Mouse (Mus musculus): ENCODE measurements around the gene Myoz1. TPM values are rescaled to one million over a fixed set of nuclear protein-coding genes. Genes with fewer than 3 reads are reported as not detected.
A peak's percentile ranks its signal among the peaks of the same experiment; 100 is the strongest.

The Myoz1 gene
- total and polyA plus RNA-seq, 2 experiments from 2014 or later: 0.30 to 0.57 TPM

- no peak overlapping the region for H3K4me2 ChIP-seq (ENCODE audit: low read depth)
- 65% methylated on average over 4 of the region's 4 CpGs for WGBS
- H3K9me3 ChIP-seq (ENCODE audit: low read length): no peaks in the 10 kb centered on the region
- no peak overlapping the region for H3K27ac ChIP-seq (ENCODE audit: low read depth, low read length)
- ATAC-seq: no peak
- no peaks in the 10 kb centered on the region for H3K36me3 ChIP-seq (ENCODE audit: insufficient read depth)
- no peaks in the 10 kb centered on the region for H3K27me3 ChIP-seq (ENCODE audit: insufficient read depth, low read length)
- no peak for TF ChIP-seq CTCF (IDR thresholded peaks at IDR 0.05; ENCODE audit: low read depth)
- no peak overlapping the region for H3K4me3 ChIP-seq (ENCODE audit: low read depth, low read length)
- H3K9ac ChIP-seq: no peak overlapping the region
- DNase-seq: no peak
- no peaks in the 10 kb centered on the region for H3K4me1 ChIP-seq (ENCODE audit: insufficient read depth)
Observed at GRCm38 (mm10) chr14:20651722-20652256, 4.6 kb downstream of the Myoz1 start.

GRCm38 (mm10) chr14:20651000-20651399, 5.3 kb downstream of the Myoz1 start:
- no peak overlapping the region for H3K27ac ChIP-seq (ENCODE audit: low read depth, low read length)
- H3K4me3 ChIP-seq (ENCODE audit: low read depth, low read length): no peak overlapping the region
- DNase-seq: no peak
- 71% methylated on average over 2 of the region's 2 CpGs for WGBS
- ATAC-seq: no peak
- H3K4me1 ChIP-seq (ENCODE audit: insufficient read depth): no peaks in the 10 kb centered on the region
- no peaks in the 10 kb centered on the region for H3K27me3 ChIP-seq (ENCODE audit: insufficient read depth, low read length)
- no peak overlapping the region for H3K4me2 ChIP-seq (ENCODE audit: low read depth)
- H3K36me3 ChIP-seq (ENCODE audit: insufficient read depth): no peaks in the 10 kb centered on the region
- TF ChIP-seq CTCF (IDR thresholded peaks at IDR 0.05; ENCODE audit: low read depth): no peak
- H3K9ac ChIP-seq: no peak overlapping the region
- H3K9me3 ChIP-seq (ENCODE audit: low read length): no peaks in the 10 kb centered on the region

GRCm38 (mm10) chr14:20646381-20646780, 10.0 kb downstream of the Myoz1 start:
- ATAC-seq (no peak), DNase-seq (no peak)
- H3K9me3 ChIP-seq (ENCODE audit: low read length): no peaks in the 10 kb centered on the region

GRCm38 (mm10) chr14:20645547-20645946, 10.8 kb downstream of the Myoz1 start:
- ATAC-seq: no peak
- no peak overlapping the region for H3K4me2 ChIP-seq (ENCODE audit: low read depth)
- TF ChIP-seq CTCF (IDR thresholded peaks at IDR 0.05; ENCODE audit: low read depth): no peak
- no peak overlapping the region for H3K4me3 ChIP-seq (ENCODE audit: low read depth, low read length)
- H3K9ac ChIP-seq: no peak overlapping the region
- no peaks in the 10 kb centered on the region for H3K36me3 ChIP-seq (ENCODE audit: insufficient read depth)
- H3K27me3 ChIP-seq (ENCODE audit: insufficient read depth, low read length): no peaks in the 10 kb centered on the region
- H3K4me1 ChIP-seq (ENCODE audit: insufficient read depth): no peaks in the 10 kb centered on the region
- 41% methylated on average over 3 of the region's 3 CpGs for WGBS
- H3K9me3 ChIP-seq (ENCODE audit: low read length): no peaks in the 10 kb centered on the region
- H3K27ac ChIP-seq (ENCODE audit: low read depth, low read length): no peak overlapping the region
- DNase-seq: no peak

More at GRCm38 (mm10) chr14:20646381-20646780, 10.0 kb downstream of the Myoz1 start:
- H3K27me3 ChIP-seq (ENCODE audit: insufficient read depth, low read length): no peaks in the 10 kb centered on the region
- H3K4me2 ChIP-seq (ENCODE audit: low read depth): no peak overlapping the region
- no peak overlapping the region for H3K27ac ChIP-seq (ENCODE audit: low read depth, low read length)
- no peaks in the 10 kb centered on the region for H3K36me3 ChIP-seq (ENCODE audit: insufficient read depth)
- TF ChIP-seq CTCF (IDR thresholded peaks at IDR 0.05; ENCODE audit: low read depth): no peak
- no peak overlapping the region for H3K4me3 ChIP-seq (ENCODE audit: low read depth, low read length)
- H3K9ac ChIP-seq: no peak overlapping the region
- no peaks in the 10 kb centered on the region for H3K4me1 ChIP-seq (ENCODE audit: insufficient read depth)

GRCm38 (mm10) chr14:20641438-20641875, 14.9 kb downstream of the Myoz1 start:
- H3K4me2 ChIP-seq (ENCODE audit: low read depth): peak overlapping the region; percentile 57
- no peak for DNase-seq
- TF ChIP-seq CTCF (IDR thresholded peaks at IDR 0.05; ENCODE audit: low read depth): no peak
- H3K9ac ChIP-seq: peak overlapping the region; percentile 79
- H3K27ac ChIP-seq (ENCODE audit: low read depth, low read length): peak overlapping the region; percentile 92
- peak overlapping the region; percentile 83 for H3K4me3 ChIP-seq (ENCODE audit: low read depth, low read length)
- no peak for ATAC-seq
- WGBS: 11% methylated on average over 10 of the region's 10 CpGs
- H3K27me3 ChIP-seq (ENCODE audit: insufficient read depth, low read length): no peaks in the 10 kb centered on the region
- no peaks in the 10 kb centered on the region for H3K36me3 ChIP-seq (ENCODE audit: insufficient read depth)
- no peaks in the 10 kb centered on the region for H3K4me1 ChIP-seq (ENCODE audit: insufficient read depth)
- H3K9me3 ChIP-seq (ENCODE audit: low read length): no peaks in the 10 kb centered on the region

GRCm38 (mm10) chr14:20640644-20641437, 15.5 kb downstream of the Myoz1 start, which contains the start of gene Usp54:
TSS of gene Usp54 (minus strand) at chr14:20641063.
- H3K4me1 ChIP-seq (ENCODE audit: insufficient read depth): no peaks in the 10 kb centered on the region
- peak; percentile 99 for ATAC-seq
- no peak for TF ChIP-seq CTCF (IDR thresholded peaks at IDR 0.05; ENCODE audit: low read depth)

More at GRCm38 (mm10) chr14:20640644-20641437, 15.5 kb downstream of the Myoz1 start, which contains the start of gene Usp54:
- Histone ChIP-seq H3K4me2 (ENCODE audit: low read depth) (peak within 1 kb of the TSS; percentile 86), H3K4me3 (ENCODE audit: low read depth, low read length) (peak within 1 kb of the TSS; percentile 83), H3K27ac (ENCODE audit: low read depth, low read length) (peak within 1 kb of the TSS; percentile 92), H3K36me3 (ENCODE audit: insufficient read depth) (no peaks in the 10 kb centered on the region), H3K9ac (peak within 1 kb of the TSS; percentile 79), H3K27me3 (ENCODE audit: insufficient read depth, low read length) (no peaks in the 10 kb centered on the region), H3K9me3 (ENCODE audit: low read length) (no peaks in the 10 kb centered on the region)
- DNase-seq: peak; percentile 99
- 2% methylated on average over 72 of the region's 73 CpGs for WGBS

All from forebrain, postnatal 0 days (tissue).